Mouse (Mus musculus) lung, embryonic 15.5 days (tissue): ENCODE measurements around the gene Fbll1. TPM values are rescaled to one million over a fixed set of nuclear protein-coding genes. Genes with fewer than 3 reads are reported as not detected.
A peak's percentile ranks its signal among the peaks of the same experiment; 100 is the strongest.

Experiments used
- ATAC-seq: fragments of 200-750 bp; cut with Nextera tagmentation; 2 replicates; pipeline ENCODE4 v1.8.0; 2017; ENCODE audit warnings: moderate number of reproducible peaks, borderline replicate concordance; ENCODE audit not compliant: low FRiP score, low TSS enrichment; ENCODE audit errors: extremely low read depth
- H3K27ac ChIP-seq: fragments of 300-500 bp; sonication (generic); 2 replicates; pipeline ENCODE4 v1.5.1; 2015; ENCODE audit warnings: moderate library complexity, mild to moderate bottlenecking, inconsistent platforms
- H3K27me3 ChIP-seq: fragments of 300-500 bp; sonication (generic); 2 replicates; pipeline ENCODE4 v1.6.1; 2015; ENCODE audit warnings: inconsistent platforms
- H3K36me3 ChIP-seq: fragments of 300-500 bp; sonication (generic); 2 replicates; pipeline ENCODE4 v1.6.1; 2015; ENCODE audit warnings: inconsistent platforms
- H3K4me1 ChIP-seq: fragments of 300-500 bp; sonication (generic); 2 replicates; pipeline ENCODE4 v1.6.1; 2015; ENCODE audit warnings: inconsistent platforms
- H3K4me2 ChIP-seq: fragments of 300-500 bp; sonication (generic); 2 replicates; pipeline ENCODE4 v1.6.1; 2015; ENCODE audit warnings: inconsistent platforms, mild to moderate bottlenecking, moderate library complexity
- H3K4me3 ChIP-seq: fragments of 300-500 bp; sonication (generic); 2 replicates; pipeline ENCODE4 v1.5.1; 2015; ENCODE audit warnings: mild to moderate bottlenecking, inconsistent platforms
- H3K9ac ChIP-seq: fragments of 300-500 bp; sonication (generic); 2 replicates; pipeline ENCODE4 v1.6.1; 2015; ENCODE audit warnings: inconsistent platforms
- H3K9me3 ChIP-seq: fragments of 300-500 bp; sonication (generic); 2 replicates; pipeline ENCODE4 v1.6.1; 2016; ENCODE audit warnings: inconsistent platforms
- WGBS: fragments of 180-500 bp; shearing (Covaris S2); methylation state at CpG from one replicate; pipeline ENCODE4 v1.1.7; 2015; 5-methylcytosine and 5-hydroxymethylcytosine counted together
- microRNA counts: library from miRNA; unstranded; fragments of <30 nt; microRNA quantifications from one replicate; lab custom pipeline; 2016
- microRNA-seq: library from miRNA; unstranded; fragments of <30 nt; microRNA quantifications from one replicate; pipeline ENCODE4, GENCODE M21; 2016
- polyA plus RNA-seq: library from polyadenylated mRNA; unstranded; fragments of >200 nt; fragmentation: Nextera tagmentation; extraction: Ambion mirVana; gene quantifications from 2 replicates; pipeline ENCODE4 v1.2.1, GENCODE M21; 2015

The Fbll1 gene
- polyA plus RNA-seq, 1 experiment from 2014 or later: 0.22 TPM

DNA sequence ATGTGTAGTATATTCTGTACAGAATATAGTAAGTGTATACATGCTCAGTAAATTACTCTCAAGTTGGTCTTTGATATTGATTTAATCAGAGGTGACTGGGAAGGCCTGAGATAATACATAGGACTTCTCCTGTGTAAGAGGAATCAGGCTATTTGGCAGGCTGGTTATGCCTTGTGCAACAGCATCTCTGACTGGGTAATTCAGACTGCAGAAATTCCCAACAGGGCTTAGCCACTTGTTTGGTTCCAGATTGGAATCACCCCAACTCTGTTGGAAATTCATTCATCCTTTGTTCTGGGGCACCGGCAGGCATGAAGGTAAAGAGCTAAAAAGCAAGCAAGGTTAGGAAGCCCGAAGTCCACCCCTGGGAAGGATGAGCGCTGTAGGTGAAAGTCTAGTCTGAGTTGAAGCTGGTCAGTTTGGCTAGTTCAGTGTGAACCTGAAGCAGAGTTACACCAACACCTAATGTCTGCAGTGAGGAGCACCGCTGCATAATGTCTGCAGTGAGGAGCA lies 43.7 kb downstream of the Fbll1 start:
- Histone ChIP-seq H3K4me2 (no peak overlapping the region), H3K27me3 (no peaks in the 10 kb centered on the region), H3K27ac (no peak overlapping the region), H3K9me3 (no peaks in the 10 kb centered on the region), H3K4me3 (no peak overlapping the region), H3K36me3 (no peaks in the 10 kb centered on the region), H3K9ac (no peak overlapping the region), H3K4me1 (peaks cover 15% of the 10 kb centered on the region; the same call in 1 of the 2 replicates)
- no peak for ATAC-seq
- WGBS: 89% methylated on average over 4 of the region's 4 CpGs

DNA sequence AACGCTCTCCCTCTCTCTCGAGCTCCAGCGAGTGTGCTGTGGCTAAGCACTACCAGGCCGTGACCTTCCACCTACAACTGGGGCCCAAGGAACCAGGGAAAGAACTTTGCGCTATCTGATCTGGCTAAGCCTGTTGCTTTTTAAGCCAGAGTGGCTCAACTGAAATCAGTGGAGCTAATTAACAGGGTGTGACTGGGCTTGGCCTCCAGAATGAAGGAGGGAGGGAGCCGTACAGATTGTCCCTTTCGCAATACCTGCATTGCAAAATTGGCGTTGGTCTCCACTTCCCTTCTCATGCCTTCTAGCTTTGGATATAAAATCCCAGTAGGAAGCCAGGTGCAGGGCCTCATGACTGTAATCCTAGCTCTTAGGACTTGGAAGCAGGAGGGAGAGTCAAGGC lies 48.1 kb downstream of the Fbll1 start:
- no peaks in the 10 kb centered on the region for H3K36me3 ChIP-seq
- H3K9ac ChIP-seq: no peak overlapping the region
- no peaks in the 10 kb centered on the region for H3K4me1 ChIP-seq
- no peaks in the 10 kb centered on the region for H3K27me3 ChIP-seq
- H3K9me3 ChIP-seq: no peaks in the 10 kb centered on the region
- no peak overlapping the region for H3K4me2 ChIP-seq
- 62% methylated on average over 8 of the region's 8 CpGs for WGBS
- no peak overlapping the region for H3K4me3 ChIP-seq
- 0 out of 2 replicates have a peak, but pooled peaks have one; percentile 23 for ATAC-seq
- H3K27ac ChIP-seq: no peak overlapping the region

MicroRNA genes within 50 kb of the gene (microRNA counts, 519-probe panel; counts per million panel counts)
- microRNA mmu-miR-103 (lab: Ali Mortazavi, UCI): 3,454 counts per million, percentile 91 among the panel's probes with 10 or more counts

Small RNA genes within 50 kb of the gene (microRNA-seq; reads per million reads assigned to microRNA genes)
- gene Mir103-1: 4.8 reads per million, percentile 20 among the genes with 10 or more reads in this experiment

Other genes with a start within 250 kb of the Fbll1 start
- gene Pank3, start 29.4 kb downstream of the Fbll1 start, polyA plus RNA-seq: 13.4 and 13.7 TPM in 2 replicates
- 80.7 and 81.8 TPM in 2 replicates for gene Rars, start 35.6 kb upstream of the Fbll1 start, polyA plus RNA-seq
- 16.2 and 16.7 TPM in 2 replicates for gene Wwc1, start 181.6 kb upstream of the Fbll1 start, polyA plus RNA-seq